Mouse (Mus musculus): ENCODE measurements at regions not wholly inside any gene's neighbourhood (a gene's known extent, or its start where the extent isn't known, plus 50 kb on each side); places are given as distances from the start of the nearest gene placed in this dataset.
"Not testable (repeated sequence)": the region's sequence is repeated elsewhere in the genome, so short reads cannot be mapped to it uniquely, and the experiment has no call there.

DNA sequence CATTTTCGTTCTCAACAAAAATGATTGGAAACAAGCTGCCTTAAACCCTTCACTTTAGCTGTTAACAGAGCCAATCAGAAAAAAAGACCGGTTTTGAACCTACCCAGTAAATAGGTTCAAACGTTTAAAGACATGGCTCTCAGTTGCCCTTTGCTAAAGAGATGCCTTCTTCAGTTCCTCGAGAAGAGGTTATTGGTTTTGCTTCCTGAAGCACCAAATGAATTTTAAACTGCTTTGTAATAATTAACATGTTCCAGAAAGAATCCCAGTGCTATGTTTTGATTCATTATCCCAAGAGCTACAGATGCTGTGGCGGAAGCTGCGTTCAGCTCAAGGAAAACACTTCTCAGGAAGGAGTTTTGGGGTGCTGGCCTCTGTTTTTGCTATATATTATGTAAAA, 160.1 kb upstream of the G2e3 start:
- ATAC-seq (ENCODE audit: low FRiP score, low read depth): no peak
- H3K9ac ChIP-seq (replicated peaks): no peak overlapping the region
- H3K36me3 ChIP-seq: no peaks in the 10 kb centered on the region
- no peaks in the 10 kb centered on the region for H3K9me3 ChIP-seq
- no peak overlapping the region for H3K27ac ChIP-seq (replicated peaks)
- WGBS: 74% methylated on average over 6 of the region's 6 CpGs
- H3K27me3 ChIP-seq: no peaks in the 10 kb centered on the region; the same call in 1 of the 2 replicates
- H3K4me1 ChIP-seq: peaks cover 12% of the 10 kb centered on the region
- no peak overlapping the region for H3K4me2 ChIP-seq (replicated peaks)
- H3K4me3 ChIP-seq: no peak overlapping the region

DNA sequence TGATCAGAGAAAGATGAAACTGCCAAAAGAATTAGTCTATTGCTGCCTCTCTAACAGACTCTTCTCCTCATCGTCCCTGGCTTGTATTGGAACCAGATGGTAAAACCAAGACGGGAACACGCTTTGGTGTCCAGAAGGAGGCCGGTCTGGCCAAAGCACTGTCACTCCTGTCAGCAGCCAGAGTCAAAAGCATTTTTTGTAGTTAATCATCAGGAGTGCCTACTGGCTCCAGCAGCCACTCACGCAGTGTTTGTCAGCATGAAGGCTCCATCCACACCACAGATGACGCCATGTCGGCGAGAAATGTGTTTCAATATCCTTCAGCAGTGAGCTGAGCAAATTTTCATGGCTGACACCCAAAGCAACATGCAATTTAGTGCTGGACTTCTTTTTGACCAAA, 162.1 kb upstream of the G2e3 start:
- H3K4me3 ChIP-seq: no peak overlapping the region
- H3K27me3 ChIP-seq: no peaks in the 10 kb centered on the region
- H3K9me3 ChIP-seq: no peaks in the 10 kb centered on the region
- no peaks in the 10 kb centered on the region for H3K36me3 ChIP-seq
- no peak overlapping the region for H3K9ac ChIP-seq (replicated peaks)
- H3K27ac ChIP-seq (replicated peaks): no peak overlapping the region
- ATAC-seq (ENCODE audit: low FRiP score, low read depth): no peak
- no peak overlapping the region for H3K4me2 ChIP-seq (replicated peaks)
- WGBS: 82% methylated on average over 8 of the region's 8 CpGs
- peaks cover 11% of the 10 kb centered on the region for H3K4me1 ChIP-seq

DNA sequence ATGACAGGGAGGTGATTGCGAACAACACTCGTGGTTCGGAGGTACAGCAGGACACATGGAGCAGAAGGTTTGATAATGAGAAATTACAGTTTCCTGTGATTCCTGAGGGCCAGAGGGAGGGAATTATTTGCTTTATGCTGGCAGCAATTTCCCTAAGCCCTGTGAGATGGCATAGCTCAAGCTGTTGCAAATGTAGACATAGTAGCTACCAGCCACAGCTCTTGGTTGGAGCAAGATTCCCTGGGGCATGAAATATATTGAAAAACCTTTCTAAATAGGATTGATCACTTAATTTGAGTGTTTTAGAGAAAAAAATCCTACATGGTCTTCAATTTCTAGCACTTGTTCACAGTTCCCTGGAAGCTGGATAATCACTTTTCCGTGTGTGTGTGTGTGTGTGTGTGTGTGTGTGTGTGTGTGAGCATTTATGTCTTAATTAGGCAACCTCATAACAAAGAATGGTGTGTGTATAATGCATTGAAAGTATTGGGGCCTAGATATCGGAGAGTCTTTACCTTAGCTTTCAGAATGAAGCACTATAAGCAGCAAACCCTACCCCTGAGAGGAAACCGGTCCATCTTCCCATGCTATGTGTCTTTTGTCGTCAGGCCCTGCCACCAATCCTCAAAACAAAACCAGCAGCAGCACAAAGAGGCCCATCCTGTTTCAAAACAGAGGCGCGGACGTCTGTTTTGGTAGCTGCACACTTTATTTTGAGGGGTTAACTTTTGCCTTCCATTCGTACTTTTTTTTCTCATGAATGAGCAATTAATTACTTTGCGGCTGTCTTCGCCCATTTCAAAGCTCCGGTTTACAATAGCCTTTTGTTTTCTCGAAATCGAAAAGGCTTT, 172.7 kb upstream of the G2e3 start:
- Histone ChIP-seq H3K27ac (replicated peaks) (no peak overlapping the region), H3K4me1 (peaks cover 12% of the 10 kb centered on the region), H3K36me3 (no peaks in the 10 kb centered on the region), H3K9ac (replicated peaks) (no peak overlapping the region), H3K9me3 (no peaks in the 10 kb centered on the region), H3K27me3 (no peaks in the 10 kb centered on the region), H3K4me2 (replicated peaks) (peak overlapping the region; percentile 35), H3K4me3 (0 out of 2 replicates have a peak overlapping the region, but pooled peaks have one; percentile 0)
- peak; percentile 44; the same call in 1 of the 2 replicates for ATAC-seq (ENCODE audit: low FRiP score, low read depth)
- 21% methylated on average over 16 of the region's 16 CpGs for WGBS

DNA sequence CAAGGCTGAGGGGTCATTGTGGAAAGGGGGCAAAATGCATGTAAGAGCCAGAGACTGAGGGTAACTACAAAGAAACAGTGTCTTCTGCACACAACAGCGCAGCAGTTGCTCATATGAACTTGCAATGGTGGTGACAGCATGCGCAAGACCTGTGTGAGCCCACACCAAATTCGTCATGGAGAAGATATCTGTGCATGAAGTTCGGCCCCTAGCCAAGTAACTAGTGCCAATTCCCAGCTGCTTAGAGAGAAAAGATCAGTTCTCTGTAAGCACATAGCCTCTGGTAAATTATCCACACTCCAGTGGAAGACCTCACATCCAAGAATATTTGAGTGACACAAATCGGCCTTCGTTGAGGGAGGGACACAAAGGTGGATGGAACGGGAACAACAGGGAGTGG, 182.7 kb upstream of the G2e3 start:
- 91% methylated on average over 7 of the region's 7 CpGs for WGBS
- Histone ChIP-seq H3K9ac (replicated peaks) (no peak overlapping the region), H3K4me2 (replicated peaks) (no peak overlapping the region)

DNA sequence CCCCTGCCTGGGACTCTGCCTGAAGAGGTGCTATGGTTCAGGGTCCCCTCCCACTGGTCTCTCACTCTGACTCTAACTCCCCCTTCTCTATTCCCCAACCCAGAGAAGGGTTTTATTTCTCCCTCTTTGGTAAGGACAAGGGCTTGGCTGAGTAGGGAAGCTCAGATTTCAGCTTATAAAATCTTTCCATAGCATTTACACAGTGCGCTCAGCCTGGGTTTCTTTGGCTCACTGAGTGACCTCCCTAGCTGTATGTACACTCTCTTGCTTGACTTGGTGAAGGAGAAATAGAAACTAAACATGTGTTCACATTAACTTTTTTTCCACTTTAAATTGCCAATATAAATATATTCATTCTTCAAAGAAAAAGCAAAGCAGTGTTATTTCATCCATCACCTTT, 186.9 kb upstream of the G2e3 start:
- Histone ChIP-seq H3K4me2 (replicated peaks) (no peak overlapping the region), H3K4me3 (no peak overlapping the region), H3K4me1 (no peaks in the 10 kb centered on the region), H3K9ac (replicated peaks) (no peak overlapping the region), H3K9me3 (0 out of 2 replicates have a peak, but pooled peaks cover 3% of the 10 kb centered on the region), H3K36me3 (no peaks in the 10 kb centered on the region), H3K27ac (replicated peaks) (no peak overlapping the region), H3K27me3 (no peaks in the 10 kb centered on the region)
- WGBS: 97% methylated on average over 1 of the region's 1 CpGs
- no peak for ATAC-seq (ENCODE audit: low FRiP score, low read depth)

More for the DNA sequence above, 182.7 kb upstream of the G2e3 start:
- no peaks in the 10 kb centered on the region for H3K36me3 ChIP-seq
- H3K4me3 ChIP-seq: no peak overlapping the region
- no peak overlapping the region for H3K27ac ChIP-seq (replicated peaks)
- no peaks in the 10 kb centered on the region for H3K27me3 ChIP-seq
- H3K9me3 ChIP-seq: 0 out of 2 replicates have a peak, but pooled peaks cover 3% of the 10 kb centered on the region
- ATAC-seq (ENCODE audit: low FRiP score, low read depth): no peak
- H3K4me1 ChIP-seq: no peaks in the 10 kb centered on the region

DNA sequence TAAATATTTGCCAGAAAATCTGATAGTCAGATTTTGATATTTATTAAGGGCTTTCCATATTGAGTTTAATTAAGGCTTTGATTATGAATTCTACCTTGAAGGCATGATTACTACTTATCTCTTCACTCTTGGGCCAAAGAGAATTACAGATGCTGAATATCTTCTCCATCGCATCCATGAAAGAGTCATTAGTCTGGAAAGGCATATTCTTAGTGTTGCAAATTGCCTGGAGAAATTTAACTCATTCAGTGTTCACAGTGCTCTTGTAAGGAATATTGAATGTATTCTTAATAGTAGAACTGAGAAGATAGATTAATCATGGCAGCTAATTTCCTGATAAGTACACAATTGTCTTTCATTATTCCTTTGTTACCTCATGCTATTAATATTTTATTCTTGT, 187.7 kb upstream of the G2e3 start:
- H3K9me3 ChIP-seq: 0 out of 2 replicates have a peak, but pooled peaks cover 3% of the 10 kb centered on the region
- 77% methylated on average over 1 of the region's 1 CpGs for WGBS
- no peak for ATAC-seq (ENCODE audit: low FRiP score, low read depth)

DNA sequence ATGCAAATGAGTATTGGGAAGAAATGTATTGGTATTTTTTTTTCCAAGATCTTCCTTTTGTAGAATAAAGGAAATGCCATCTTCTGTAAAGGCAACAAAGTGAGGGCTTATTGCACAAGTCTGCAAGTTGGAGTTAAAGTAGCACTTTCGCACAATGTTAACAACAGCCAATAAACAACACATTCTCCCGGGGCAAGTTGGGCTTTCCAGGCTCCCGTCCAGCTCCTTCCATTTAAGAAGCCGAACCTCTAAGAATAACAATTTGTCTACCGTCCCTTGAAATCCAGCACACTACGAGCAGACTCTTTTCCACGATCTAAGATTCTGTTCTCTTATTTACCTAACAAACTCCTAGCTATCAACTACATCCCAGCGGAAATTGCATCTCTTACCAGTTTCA, 199.9 kb upstream of the G2e3 start:
- 89% methylated on average over 8 of the region's 8 CpGs for WGBS

More for the DNA sequence above, 187.7 kb upstream of the G2e3 start:
- no peaks in the 10 kb centered on the region for H3K36me3 ChIP-seq
- no peak overlapping the region for H3K27ac ChIP-seq (replicated peaks)
- no peak overlapping the region for H3K4me3 ChIP-seq
- H3K4me1 ChIP-seq: no peaks in the 10 kb centered on the region
- no peaks in the 10 kb centered on the region for H3K27me3 ChIP-seq
- H3K4me2 ChIP-seq (replicated peaks): no peak overlapping the region
- H3K9ac ChIP-seq (replicated peaks): no peak overlapping the region

DNA sequence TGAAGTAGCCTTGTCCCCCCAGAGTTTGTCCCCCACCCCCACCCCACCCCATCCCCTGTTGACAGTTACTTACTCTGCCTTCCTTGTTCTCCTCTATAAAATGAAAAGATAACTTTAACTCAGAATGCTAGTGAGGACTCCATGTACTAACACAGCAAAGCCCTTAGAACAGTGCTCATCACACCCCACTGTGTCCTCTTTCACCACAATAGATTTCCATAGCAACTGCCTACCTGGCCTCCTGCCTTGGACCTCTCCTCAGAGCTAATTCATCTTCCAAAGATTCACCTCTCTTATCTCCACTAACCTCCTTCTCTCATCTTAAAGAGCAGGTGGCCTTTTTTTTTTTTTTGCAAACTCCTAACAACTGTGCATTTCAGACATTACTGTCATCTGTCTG, 204.0 kb upstream of the G2e3 start:
- Histone ChIP-seq H3K9me3 (no peaks in the 10 kb centered on the region), H3K27me3 (no peaks in the 10 kb centered on the region), H3K4me3 (no peak overlapping the region), H3K27ac (replicated peaks) (no peak overlapping the region), H3K36me3 (no peaks in the 10 kb centered on the region), H3K4me2 (replicated peaks) (no peak overlapping the region), H3K4me1 (no peaks in the 10 kb centered on the region), H3K9ac (replicated peaks) (no peak overlapping the region)
- no peak for ATAC-seq (ENCODE audit: low FRiP score, low read depth)

More for the DNA sequence above, 199.9 kb upstream of the G2e3 start:
- no peak overlapping the region for H3K4me3 ChIP-seq
- ATAC-seq (ENCODE audit: low FRiP score, low read depth): no peak
- H3K4me2 ChIP-seq (replicated peaks): no peak overlapping the region
- H3K27me3 ChIP-seq: no peaks in the 10 kb centered on the region
- H3K27ac ChIP-seq (replicated peaks): no peak overlapping the region
- H3K36me3 ChIP-seq: no peaks in the 10 kb centered on the region
- H3K9me3 ChIP-seq: no peaks in the 10 kb centered on the region
- H3K9ac ChIP-seq (replicated peaks): no peak overlapping the region
- no peaks in the 10 kb centered on the region for H3K4me1 ChIP-seq

DNA sequence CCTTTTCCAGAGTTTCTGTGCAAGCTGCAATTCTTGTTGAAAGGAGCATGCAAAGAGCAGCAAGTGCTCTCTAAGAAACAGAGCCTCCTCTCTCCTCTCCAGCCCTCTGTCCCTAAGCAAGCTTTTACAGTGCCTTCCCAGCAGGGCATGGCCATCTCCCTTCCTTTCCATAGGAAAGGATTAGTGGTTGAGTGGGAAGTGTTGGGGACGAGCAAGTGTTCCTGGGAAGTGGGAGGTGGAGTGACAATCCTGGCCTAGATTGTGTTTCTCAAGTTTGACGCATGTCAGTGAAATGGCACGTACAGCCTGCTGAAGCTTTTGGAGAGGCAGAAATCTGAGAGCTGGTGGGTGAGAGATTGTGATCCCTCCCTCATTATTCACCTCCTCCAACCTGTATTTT, 204.7 kb upstream of the G2e3 start:
- H3K9me3 ChIP-seq: no peaks in the 10 kb centered on the region
- WGBS: 44% methylated on average over 3 of the region's 3 CpGs
- H3K4me2 ChIP-seq (replicated peaks): no peak overlapping the region
- H3K9ac ChIP-seq (replicated peaks): no peak overlapping the region
- no peaks in the 10 kb centered on the region for H3K4me1 ChIP-seq
- H3K27me3 ChIP-seq: no peaks in the 10 kb centered on the region
- no peak for ATAC-seq (ENCODE audit: low FRiP score, low read depth)
- no peak overlapping the region for H3K27ac ChIP-seq (replicated peaks)
- no peaks in the 10 kb centered on the region for H3K36me3 ChIP-seq
- no peak overlapping the region for H3K4me3 ChIP-seq

DNA sequence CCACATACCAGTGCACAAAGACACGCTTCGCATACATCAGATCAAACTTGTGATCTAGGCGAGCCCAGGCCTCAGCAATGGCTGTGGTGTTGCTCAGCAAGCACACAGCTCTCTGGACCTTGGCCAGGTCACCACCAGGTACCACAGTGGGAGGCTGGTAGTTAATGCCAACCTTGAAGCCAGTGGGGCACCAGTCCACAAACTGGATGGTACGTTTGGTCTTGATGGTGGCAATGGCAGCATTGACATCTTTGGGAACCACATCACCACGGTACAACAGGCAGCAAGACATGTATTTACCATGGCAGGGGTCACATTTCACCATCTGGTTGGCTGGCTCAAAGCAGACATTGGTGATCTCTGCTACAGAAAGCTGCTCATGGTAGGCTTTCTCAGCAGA, 214.2 kb upstream of the G2e3 start:
- WGBS: 91% methylated on average over 5 of the region's 5 CpGs
- H3K4me3 ChIP-seq; H3K9me3 ChIP-seq; H3K4me1 ChIP-seq; H3K27me3 ChIP-seq; H3K4me2 ChIP-seq (replicated peaks); H3K27ac ChIP-seq (replicated peaks); H3K36me3 ChIP-seq; H3K9ac ChIP-seq (replicated peaks); ATAC-seq (ENCODE audit: low FRiP score, low read depth): not testable (repeated sequence)

DNA sequence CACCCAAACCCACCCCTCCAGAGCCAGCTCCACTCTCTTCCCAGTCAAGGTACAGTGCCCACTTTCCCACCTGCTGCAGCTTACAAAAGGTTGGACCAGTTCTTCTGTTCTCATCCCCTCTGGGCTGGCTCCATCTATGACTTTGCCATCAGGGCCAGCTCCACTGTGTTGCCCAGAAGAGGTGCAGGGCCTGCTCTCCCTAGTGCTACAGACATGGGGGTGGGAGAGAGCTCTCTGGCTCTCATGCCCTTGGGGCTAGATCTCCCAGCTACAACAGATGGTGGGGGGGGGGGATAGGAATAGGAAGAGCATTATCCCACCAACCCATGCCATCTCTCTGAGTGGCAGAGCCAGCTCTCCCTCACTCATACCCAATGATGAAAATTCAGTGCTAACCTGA, 219.6 kb upstream of the G2e3 start:
- Histone ChIP-seq H3K27me3 (no peaks in the 10 kb centered on the region), H3K9me3 (no peaks in the 10 kb centered on the region), H3K4me1 (no peaks in the 10 kb centered on the region), H3K27ac (replicated peaks) (no peak overlapping the region), H3K4me2 (replicated peaks) (no peak overlapping the region), H3K9ac (replicated peaks) (no peak overlapping the region), H3K4me3 (no peak overlapping the region), H3K36me3 (no peaks in the 10 kb centered on the region)
- no peak for ATAC-seq (ENCODE audit: low FRiP score, low read depth)

DNA sequence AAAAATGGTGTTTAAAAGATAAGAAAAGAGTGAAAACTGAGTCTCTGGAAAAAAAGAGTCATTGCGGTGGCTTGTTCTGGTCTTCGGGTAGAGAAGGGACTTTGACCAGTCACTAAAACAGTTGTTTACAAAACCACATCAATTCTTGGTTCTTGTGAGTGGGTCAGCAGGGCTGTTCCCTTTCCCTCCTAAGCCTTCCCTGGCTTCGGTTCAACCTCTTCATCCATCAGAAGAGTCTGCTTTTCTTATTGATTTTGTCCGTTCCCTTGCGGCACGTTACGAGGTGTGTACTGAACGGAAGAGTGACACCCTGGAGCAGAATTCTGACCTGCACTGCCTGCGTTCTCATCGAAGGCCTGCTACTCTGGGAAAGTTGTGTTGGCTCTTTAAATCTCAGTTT, 229.1 kb upstream of the G2e3 start:
- 96% methylated on average over 10 of the region's 10 CpGs for WGBS
- no peaks in the 10 kb centered on the region for H3K9me3 ChIP-seq
- H3K4me2 ChIP-seq (replicated peaks): no peak overlapping the region
- ATAC-seq (ENCODE audit: low FRiP score, low read depth): no peak
- H3K9ac ChIP-seq (replicated peaks): no peak overlapping the region
- H3K4me1 ChIP-seq: no peaks in the 10 kb centered on the region
- H3K4me3 ChIP-seq: no peak overlapping the region
- H3K27me3 ChIP-seq: no peaks in the 10 kb centered on the region
- H3K36me3 ChIP-seq: no peaks in the 10 kb centered on the region
- H3K27ac ChIP-seq (replicated peaks): no peak overlapping the region

Data from midbrain, embryonic 12.5 days (tissue).